Mouse (Mus musculus): Measurements from ENCODE around the gene Cd300lb. TPM values are rescaled to one million over a fixed set of nuclear protein-coding genes. Genes with fewer than 3 reads are reported as not detected.

Cd300lb gene
- polyA plus RNA-seq (2015; fragmentation: Nextera tagmentation; extraction: Ambion mirVana) = 0.68 and 0.81 TPM in 2 replicates

DNA sequence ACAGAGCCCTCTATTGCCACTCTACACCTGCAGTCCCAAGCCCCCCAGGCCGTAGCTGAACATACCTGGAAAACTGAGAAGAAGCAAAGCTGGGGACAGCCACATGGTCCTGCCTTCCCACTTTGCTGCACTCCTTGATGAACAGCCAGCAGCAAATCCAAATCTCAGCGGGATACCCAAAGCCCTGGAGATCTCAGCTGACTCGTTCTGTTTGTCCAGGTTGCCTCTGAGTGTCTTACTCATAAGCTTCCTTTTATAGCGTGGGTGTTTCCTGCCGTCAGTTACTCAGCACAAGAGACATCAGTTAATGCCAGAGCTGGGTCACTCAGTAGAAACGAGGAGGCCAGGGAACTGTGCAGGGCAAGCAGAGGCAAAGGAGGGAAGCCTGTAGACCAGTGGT is at the start of gene Cd300lb:
Gene Cd300lb (minus strand): TSS at position 243 of the 400 bp plus-strand sequence.

GRCm38 (mm10) chr11:114968752-114969207 is 34.6 kb upstream of the Cd300lb start, which contains the start of gene Cd300c:
TSS of gene Cd300c (minus strand) at chr11:114969157.

DNA sequence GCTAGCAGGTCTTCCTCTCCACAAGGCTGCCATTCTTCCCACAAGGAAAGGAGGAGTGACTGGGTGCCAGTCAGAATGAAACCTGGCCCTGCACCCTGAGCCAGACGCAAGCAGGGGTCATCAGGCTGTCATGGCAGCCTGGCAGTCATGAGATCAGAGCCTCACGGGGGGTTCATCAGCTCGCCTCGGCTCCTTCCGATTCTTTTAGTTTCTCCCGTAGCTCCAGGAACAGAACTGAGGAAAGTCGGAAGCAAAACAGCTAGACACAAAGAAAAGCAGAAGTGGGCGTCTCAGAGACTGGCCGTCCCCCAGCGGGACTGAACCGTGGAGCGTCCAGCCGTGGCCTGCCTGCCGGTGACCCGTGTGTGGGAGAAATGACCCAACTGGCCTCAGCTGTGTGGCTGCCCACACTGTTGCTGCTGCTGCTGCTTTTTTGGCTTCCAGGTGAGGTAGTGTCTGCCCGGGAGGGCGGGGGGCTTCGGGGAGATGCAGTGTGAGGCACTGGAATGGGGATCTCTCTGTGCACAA is 44.1 kb downstream of the Cd300lb start, which contains the start of gene Cd300a:
Gene Cd300a (plus strand): TSS at position 51 of the 528 bp plus-strand sequence.

Other genes starting within 250 kb of the Cd300lb start
- gene Dnaic2, start 207.0 kb downstream of the Cd300lb start, polyA plus RNA-seq (2015; fragmentation: Nextera tagmentation; extraction: Ambion mirVana) = 1.1 and 2.8 TPM in 2 replicates
- gene Kif19a, start 169.0 kb downstream of the Cd300lb start, polyA plus RNA-seq (2015; fragmentation: Nextera tagmentation; extraction: Ambion mirVana) = 0.57 TPM in 2 replicates
- 0.15 and 0.24 TPM in 2 replicates for gene Btbd17, start 138.4 kb downstream of the Cd300lb start, polyA plus RNA-seq (2015; fragmentation: Nextera tagmentation; extraction: Ambion mirVana)
- gene Gpr142, start 135.5 kb downstream of the Cd300lb start, polyA plus RNA-seq (2015; fragmentation: Nextera tagmentation; extraction: Ambion mirVana) = not detected in 2 replicates
- 7.5 and 9.6 TPM in 2 replicates for gene Gprc5c, start 83.2 kb downstream of the Cd300lb start, polyA plus RNA-seq (2015; fragmentation: Nextera tagmentation; extraction: Ambion mirVana)
- gene Cd300a, start 44.3 kb downstream of the Cd300lb start, polyA plus RNA-seq (2015; fragmentation: Nextera tagmentation; extraction: Ambion mirVana) = 3.9 and 5.4 TPM in 2 replicates
- gene Cd300c, start 34.8 kb upstream of the Cd300lb start, polyA plus RNA-seq (2015; fragmentation: Nextera tagmentation; extraction: Ambion mirVana) = not detected in 2 replicates
- 0.95 and 1.3 TPM in 2 replicates for gene Cd300ld, start 55.5 kb upstream of the Cd300lb start, polyA plus RNA-seq (2015; fragmentation: Nextera tagmentation; extraction: Ambion mirVana)
- gene Cd300c2, start 67.5 kb upstream of the Cd300lb start, polyA plus RNA-seq (2015; fragmentation: Nextera tagmentation; extraction: Ambion mirVana) = 8.8 and 8.9 TPM in 2 replicates
- gene Cd300ld2, start 81.8 kb upstream of the Cd300lb start, polyA plus RNA-seq (2015; fragmentation: Nextera tagmentation; extraction: Ambion mirVana) = 0.93 TPM in 1 of 2 replicates, not detected in the other
- gene Cd300ld4, start 92.6 kb upstream of the Cd300lb start, polyA plus RNA-seq (2015; fragmentation: Nextera tagmentation; extraction: Ambion mirVana) = 0.21 TPM in 1 of 2 replicates, not detected in the other
- 0.46 TPM in 1 of 2 replicates, not detected in the other for gene Cd300ld5, start 103.4 kb upstream of the Cd300lb start, polyA plus RNA-seq (2015; fragmentation: Nextera tagmentation; extraction: Ambion mirVana)
- gene Cd300ld3, start 114.0 kb upstream of the Cd300lb start, polyA plus RNA-seq (2015; fragmentation: Nextera tagmentation; extraction: Ambion mirVana) = not detected in 2 replicates
- gene Cd300e, start 127.8 kb upstream of the Cd300lb start, polyA plus RNA-seq (2015; fragmentation: Nextera tagmentation; extraction: Ambion mirVana) = 0.22 TPM in 1 of 2 replicates, not detected in the other
- 0.80 and 1.4 TPM in 2 replicates for gene Rab37, start 157.0 kb upstream of the Cd300lb start, polyA plus RNA-seq (2015; fragmentation: Nextera tagmentation; extraction: Ambion mirVana)
- 2.1 and 3.0 TPM in 2 replicates for gene Cd300lf, start 199.6 kb upstream of the Cd300lb start, polyA plus RNA-seq (2015; fragmentation: Nextera tagmentation; extraction: Ambion mirVana)
- gene Slc9a3r1, start 229.0 kb upstream of the Cd300lb start, polyA plus RNA-seq (2015; fragmentation: Nextera tagmentation; extraction: Ambion mirVana) = 38.7 and 39.4 TPM in 2 replicates